In the genomic region with DNA sequence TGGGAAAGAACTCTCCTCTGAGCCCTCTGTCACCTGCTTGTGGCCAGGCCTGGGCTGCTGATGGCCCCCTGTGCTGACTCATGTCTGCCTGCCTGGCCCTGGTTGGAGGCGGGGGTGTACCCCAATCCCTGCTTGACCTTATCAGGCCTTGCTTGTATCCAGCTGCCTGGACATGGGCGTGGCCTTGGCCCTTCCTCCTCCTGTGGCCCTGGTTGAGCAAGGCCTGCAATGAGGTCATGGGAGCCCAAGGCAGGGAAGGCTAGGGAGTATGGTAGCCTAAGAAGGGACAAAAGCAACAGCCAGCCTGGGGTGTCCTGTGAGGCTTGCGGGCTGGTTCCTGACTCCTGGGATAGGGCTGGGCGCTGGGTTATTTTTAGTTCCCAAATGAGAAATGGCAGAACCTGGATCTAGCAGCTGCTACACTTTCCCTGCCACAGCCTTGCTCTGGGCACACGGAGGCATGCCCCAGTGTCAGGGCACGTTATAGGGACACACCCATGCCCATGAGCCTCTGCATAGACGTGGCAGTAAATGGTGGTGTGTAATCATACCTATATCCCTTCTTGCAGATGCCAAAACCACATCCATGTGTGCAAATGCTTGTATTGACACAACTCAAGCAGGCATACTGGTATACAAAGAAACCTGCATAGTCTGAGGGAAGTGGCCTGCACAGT, we compare ENCODE assay signal across 7 mouse cellular contexts. TPM values are rescaled to one million over a fixed set of nuclear protein-coding genes. Genes with fewer than 3 reads are reported as not detected.
DNase-seq lines count a peak whose midpoint lies in the region; ATAC-seq and TF ChIP-seq lines count a peak whose summit lies in the region.

No protein-coding gene starts in this region.

- H3K4me1 ChIP-seq in heart, embryonic 16.5 days (ENCODE audit: control insufficient read depth, insufficient read depth, low read length), result peaks cover 18% of the 10 kb centered on the region

- no peaks in the 10 kb centered on the region for H3K27me3 ChIP-seq in Patski
- H3K27me3 ChIP-seq in heart, embryonic 16.5 days (ENCODE audit: control insufficient read depth, insufficient read depth, low read length), result no peaks in the 10 kb centered on the region; the same call in 1 of the 2 replicates

- no peak overlapping the region for H3K4me3 ChIP-seq in heart, embryonic 16.5 days (ENCODE audit: low read length)

- no peak for TF ChIP-seq CTCF in Patski (IDR thresholded peaks at IDR 0.05)

- DNase-seq in Patski (ENCODE audit: low read depth, low spot score), result no peak
- DNase-seq in adrenal gland, postnatal 4 days (ENCODE audit: low spot score in 2 of 2), result peak; percentile 48 to 63
- DNase-seq in lung, postnatal 25 days (ENCODE audit: low spot score), result peak; percentile 69
- no peak for DNase-seq in T-cell, adult 2 months (ENCODE audit: low spot score)
- DNase-seq in cerebellum, adult 18-20 months, result no peak
- no peak for DNase-seq in retina, postnatal 1 day

- POLR2A ChIA-PET in Patski (lab: Charles Lee), result interaction anchor here (0.6 to 1.1 kb wide), 2 partner anchors 12 to 41 kb away, joined by 3 to 4 read pairs; no protein-coding TSS in a partner anchor

- CTCF ChIA-PET in Patski (lab: Charles Lee), result interaction anchor here (0.9 to 4.4 kb wide), 2 partner anchors 18 to 105 kb away, joined by 3 to 19 read pairs; no protein-coding TSS in a partner anchor

- no peak overlapping the region for H3K4me2 ChIP-seq in heart, embryonic 16.5 days (ENCODE audit: low read depth, low read length)

- H3K27ac ChIP-seq in heart, embryonic 16.5 days (ENCODE audit: low read length), result peak overlapping the region; percentile 2

- ATAC-seq in Patski, result peak; percentile 14
- ATAC-seq in heart, embryonic 16.5 days (replicated peaks; ENCODE audit: extremely low read depth, insufficient read depth, low FRiP score), result 0 out of 2 replicates have a peak, but pooled peaks have one; percentile 19

- H3K36me3 ChIP-seq in heart, embryonic 16.5 days (ENCODE audit: control insufficient read depth, insufficient read depth), result no peaks in the 10 kb centered on the region

- in situ Hi-C loops in Patski (cut with MboI; ENCODE audit: low pct_unique_long_range_greater_than_20kb), result no loop called here

- 38% methylated on average over 7 of the region's 7 CpGs for WGBS in heart, embryonic 16.5 days

- H3K9me3 ChIP-seq in heart, embryonic 16.5 days (replicated peaks; ENCODE audit: control insufficient read depth, low read length), result 0 out of 2 replicates have a peak, but pooled peaks cover 2% of the 10 kb centered on the region

- peak overlapping the region; percentile 35; the same call in 1 of the 2 replicates for H3K9ac ChIP-seq in heart, embryonic 16.5 days (ENCODE audit: low read length)

RNA-seq across cellular contexts. Expression of a gene that starts 37.0 kb away (rescaled TPM):
- 91.6 TPM for polyA plus RNA-seq in Patski (2021)
- total RNA-seq in adrenal gland, postnatal 4 days (2021), result 10 to 100 TPM; 26.4 to 27.6 TPM
- 55.4 and 61.2 TPM in 2 replicates for polyA plus RNA-seq in heart, embryonic 16.5 days (2015; fragmentation: Nextera tagmentation; extraction: Ambion mirVana)

RNA-seq across cellular contexts. Expression of a gene that starts 37.5 kb away (rescaled TPM):
- 938 TPM for polyA plus RNA-seq in Patski (2021)
- total RNA-seq in adrenal gland, postnatal 4 days (2021), result 100 to 1,000 TPM; 927 to 955 TPM
- 606 and 610 TPM in 2 replicates for polyA plus RNA-seq in heart, embryonic 16.5 days (2015; fragmentation: Nextera tagmentation; extraction: Ambion mirVana)

RNA-seq across cellular contexts. Expression of a gene that starts 39.4 kb away (rescaled TPM):
- polyA plus RNA-seq in Patski (2021), result 96.5 TPM
- total RNA-seq in adrenal gland, postnatal 4 days (2021), result 10 to 100 TPM; 31.3 to 35.1 TPM
- polyA plus RNA-seq in heart, embryonic 16.5 days (2015; fragmentation: Nextera tagmentation; extraction: Ambion mirVana), result 3.2 and 4.6 TPM in 2 replicates

Comparison
In these comparisons a context has a peak if more than half of its experiments do, and no peak if none do; other contexts are left out.
1. DNase-seq: peak in adrenal gland, postnatal 4 days (2 of 2) and lung, postnatal 25 days (single experiment); none in Patski (single experiment), T-cell, adult 2 months (single experiment), cerebellum, adult 18-20 months (0 of 2) and retina, postnatal 1 day (single experiment).
2. RNA of a gene that starts 39.4 kb away (polyA plus RNA-seq): 96.5 TPM in Patski (single experiment); 3.2 to 4.6 TPM in heart, embryonic 16.5 days; every median in the first group is over 10 times any median in the second.